Mouse (Mus musculus): Measurements from ENCODE around the gene Adgrg5.

DNA sequence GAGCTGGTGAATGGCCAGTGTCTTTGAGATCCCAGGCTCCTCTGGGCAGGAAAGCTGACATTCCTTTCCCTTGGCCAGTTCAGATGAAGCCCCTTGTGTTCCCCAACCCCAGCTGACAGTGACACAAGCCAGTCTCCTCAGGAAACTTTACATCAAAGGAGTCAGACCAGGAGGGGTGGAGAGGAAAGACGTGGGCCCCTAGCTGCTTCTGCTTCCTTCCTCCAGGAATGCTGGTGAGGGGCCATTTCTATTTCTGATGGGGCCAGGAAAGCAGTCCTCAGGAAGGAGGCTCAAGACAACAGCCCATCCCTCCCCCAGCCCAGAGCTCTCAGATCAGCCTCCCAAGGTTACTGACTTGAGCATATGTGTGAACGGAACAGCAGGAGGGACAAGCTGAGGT, 30.6 kb upstream of the Adgrg5 start:
- TF ChIP-seq POLR2A (IDR thresholded peaks at IDR 0.05; ENCODE audit: control insufficient read depth, extremely low read depth, insufficient read depth, low read length, poor library complexity) = no peak
- TF ChIP-seq CTCF (IDR thresholded peaks at IDR 0.05; ENCODE audit: borderline replicate concordance, control insufficient read depth, extremely low read depth, insufficient read depth, low read length, poor library complexity) = no peak

Data from thymus, adult 2 months (tissue).